Mouse (Mus musculus) olfactory bulb, adult 2 months (tissue): ENCODE measurements around the gene C3ar1.

Experiments
- CTCF ChIP-seq: fragments of 200-500 bp; IDR thresholded peaks from 2 replicates; pipeline ENCODE4 v1.5.1; 2012; ENCODE audit warnings: low read depth, mild to moderate bottlenecking, low read length, moderate library complexity; ENCODE audit not compliant: insufficient read depth
- POLR2A ChIP-seq: fragments of 200-500 bp; IDR thresholded peaks from 2 replicates; pipeline ENCODE4 v1.6.1; 2012; ENCODE audit warnings: mild to moderate bottlenecking, low read depth, low read length, moderate library complexity; ENCODE audit not compliant: insufficient read depth

- TF ChIP-seq CTCF (no peak), POLR2A (no peak)
Observed at GRCm38 (mm10) chr6:122813640-122814039, 42.3 kb downstream of the C3ar1 start.
